In the genomic region with DNA sequence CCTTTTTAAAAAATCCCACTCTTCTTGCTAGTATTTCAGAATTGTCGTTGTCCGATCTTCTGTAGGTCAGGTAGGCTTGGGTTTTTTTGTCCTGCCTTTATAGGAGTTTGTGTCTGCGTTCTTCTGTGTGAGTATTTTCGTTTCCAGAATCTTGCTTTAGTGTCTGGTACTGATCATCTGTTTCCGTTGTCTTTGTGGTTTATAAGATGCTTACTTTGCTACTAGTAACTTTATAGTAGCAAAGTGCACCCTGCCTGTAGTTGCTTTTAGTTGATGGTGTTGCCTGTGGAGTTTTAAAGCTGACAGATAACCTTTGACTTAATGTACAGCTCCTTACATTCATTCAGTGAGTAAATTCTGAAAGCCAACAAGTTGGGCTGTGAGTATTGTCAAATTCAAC, we compare ENCODE assay signal across 21 mouse cellular contexts. TPM values are rescaled to one million over a fixed set of nuclear protein-coding genes. Genes with fewer than 3 reads are reported as not detected.
A peak's percentile ranks its signal among the peaks of the same experiment; 100 is the strongest.
DNase-seq lines count a peak whose midpoint lies in the region; ATAC-seq lines count a peak whose summit lies in the region.
"Had no signal": no experiment of that assay in that cellular context is flagged by ENCODE, and none has a peak within 500 bp of the region (broad histone marks: within the 10 kb centered on the region; RNA-seq: fewer than 3 reads in every experiment).

No protein-coding gene starts in this region.

- peak; percentile 80 for ATAC-seq in CD4-positive, CD25-positive, alpha-beta regulatory T cell, adult 4 months
- ATAC-seq: forebrain, embryonic 13.5 days; forebrain, embryonic 15.5 days; forebrain, postnatal 0 days; Patski had no signal

- intact Hi-C loops in gastrocnemius, postnatal 14 days (cut with DNase I; ENCODE audit: low total_unique reads) = no loop called here

- DNase-seq in CD4-positive helper T cell, adult 2 months (ENCODE audit: low read depth, low spot score) = peak; percentile 21
- peak; percentile 27 for DNase-seq in induced T-regulatory cell, adult 2 months (ENCODE audit: low read depth)
- DNase-seq in naive thymus-derived CD4-positive, alpha-beta T cell, adult 2 months (ENCODE audit: low read depth) = peak; percentile 23
- no peak for DNase-seq in B cell, adult 2 months
- no peak for DNase-seq in spleen, adult 18-20 months
- DNase-seq in gastrocnemius, postnatal 14 days = no peak
- DNase-seq: adrenal gland, adult 2 months; adrenal gland, postnatal 10 days; adrenal gland, postnatal 25 days; cerebellum, adult 11 months; cerebellum, adult 18-20 months; cerebellum, adult 8-10 months; cerebellum, adult 9-11 months; cerebellum, postnatal 14 days; cerebellum, postnatal 36 days; embryo, embryonic 11 days; forebrain, postnatal 0 days had no signal

RNA-seq across cellular contexts. Expression of a gene that starts 32.1 kb away (rescaled TPM):
- polyA plus RNA-seq in CD4-positive, CD25-positive, alpha-beta regulatory T cell, adult 4 months (2017; shearing (Covaris generic)) = 10 to 100 TPM; 11.0 to 12.5 TPM
- 10 to 100 TPM; 12.9 to 13.2 TPM for total RNA-seq in gastrocnemius, postnatal 14 days (2021)

Comparison
In these comparisons a context has a peak if more than half of its experiments do, and no peak if none do; other contexts are left out.
1. DNase-seq: peak in CD4-positive helper T cell, adult 2 months (single experiment), induced T-regulatory cell, adult 2 months (single experiment) and naive thymus-derived CD4-positive, alpha-beta T cell, adult 2 months (single experiment); none in B cell, adult 2 months (0 of 2), spleen, adult 18-20 months (0 of 2) and gastrocnemius, postnatal 14 days (single experiment).